Mouse (Mus musculus) hindbrain, embryonic 16.5 days (tissue): Measurements from ENCODE around the gene Ankmy2. TPM values are rescaled to one million over a fixed set of nuclear protein-coding genes. Genes with fewer than 3 reads are reported as not detected.

ENCODE experiments used
- ATAC-seq: fragments of 200-750 bp; cut with Nextera tagmentation; 2 replicates; pipeline ENCODE4 v1.8.0; 2017; ENCODE audit warnings: moderate TSS enrichment, moderate library complexity
- H3K27ac ChIP-seq: fragments of 300-500 bp; sonication (generic); 2 replicates; pipeline ENCODE4 v1.5.1; 2014; ENCODE audit warnings: low read depth, mild to moderate bottlenecking, control low read depth, low read length, moderate library complexity
- H3K27me3 ChIP-seq: fragments of 300-500 bp; sonication (generic); replicated peaks from 2 replicates; pipeline ENCODE4 v1.6.1; 2014; ENCODE audit warnings: low read length; ENCODE audit not compliant: control insufficient read depth, insufficient read depth
- H3K36me3 ChIP-seq: fragments of 300-500 bp; sonication (generic); 2 replicates; pipeline ENCODE4 v1.6.1; 2014; ENCODE audit warnings: mild to moderate bottlenecking, low read length, moderate library complexity, mixed read lengths; ENCODE audit not compliant: control insufficient read depth, insufficient read depth
- H3K4me1 ChIP-seq: fragments of 300-500 bp; sonication (generic); 2 replicates; pipeline ENCODE4 v1.6.1; 2014; ENCODE audit warnings: low read depth, low read length; ENCODE audit not compliant: control insufficient read depth, insufficient read depth
- H3K4me2 ChIP-seq: fragments of 300-500 bp; sonication (generic); 2 replicates; pipeline ENCODE4 v1.6.1; 2014; ENCODE audit warnings: mild to moderate bottlenecking, low read length, control low read depth, moderate library complexity
- H3K4me3 ChIP-seq: fragments of 300-500 bp; sonication (generic); 2 replicates; pipeline ENCODE4 v1.5.1; 2014; ENCODE audit warnings: mild to moderate bottlenecking, low read length, control low read depth, moderate library complexity
- H3K9ac ChIP-seq: fragments of 300-500 bp; sonication (generic); 2 replicates; pipeline ENCODE4 v1.6.1; 2014; ENCODE audit warnings: low read depth, mild to moderate bottlenecking, control low read depth, low read length, moderate library complexity
- H3K9me3 ChIP-seq: fragments of 300-500 bp; sonication (generic); 2 replicates; pipeline ENCODE4 v1.6.1; 2014; ENCODE audit warnings: mild to moderate bottlenecking, low read length, moderate library complexity; ENCODE audit not compliant: control insufficient read depth
- WGBS: fragments of 180-500 bp; shearing (Covaris S2); extraction: QIAGEN DNeasy Blood & Tissue Kit; methylation state at CpG from one replicate; pipeline ENCODE4 v1.1.7; 2014; 5-methylcytosine and 5-hydroxymethylcytosine counted together
- polyA plus RNA-seq: library from polyadenylated mRNA; unstranded; fragments of >200 nt; fragmentation: Nextera tagmentation; extraction: Ambion mirVana; gene quantifications from 2 replicates; pipeline ENCODE4 v1.2.1, GENCODE M21; 2015

Gene Ankmy2
- polyA plus RNA-seq, 1 experiment from 2014 or later, result 81.0 TPM

DNA sequence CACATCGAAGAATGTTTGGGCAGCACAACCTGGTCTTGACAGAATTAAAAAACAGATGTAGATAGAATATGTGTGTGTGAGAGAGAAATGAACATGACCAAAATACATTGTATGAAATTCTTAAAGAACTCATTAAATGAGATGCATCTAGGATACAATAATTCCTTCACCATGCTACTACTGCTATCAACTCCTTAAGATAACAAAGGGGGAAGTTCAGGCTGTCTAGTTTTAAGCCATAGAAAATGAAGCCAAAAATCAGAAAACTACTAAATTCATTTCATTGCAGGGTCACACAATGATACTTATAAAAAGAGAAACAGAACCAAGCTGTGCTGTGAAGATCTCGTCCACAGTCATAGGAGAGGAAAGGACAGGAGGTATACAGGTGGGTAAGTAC lies 24.7 kb upstream of the Ankmy2 start:
- no peak overlapping the region for H3K4me3 ChIP-seq
- 94% methylated on average over 2 of the region's 2 CpGs for WGBS
- ATAC-seq, result no peak
- no peaks in the 10 kb centered on the region for H3K4me1 ChIP-seq
- H3K36me3 ChIP-seq, result peaks cover 25% of the 10 kb centered on the region
- H3K4me2 ChIP-seq, result no peak overlapping the region
- no peaks in the 10 kb centered on the region for H3K27me3 ChIP-seq
- H3K9me3 ChIP-seq, result no peaks in the 10 kb centered on the region
- no peak overlapping the region for H3K9ac ChIP-seq
- H3K27ac ChIP-seq, result no peak overlapping the region

DNA sequence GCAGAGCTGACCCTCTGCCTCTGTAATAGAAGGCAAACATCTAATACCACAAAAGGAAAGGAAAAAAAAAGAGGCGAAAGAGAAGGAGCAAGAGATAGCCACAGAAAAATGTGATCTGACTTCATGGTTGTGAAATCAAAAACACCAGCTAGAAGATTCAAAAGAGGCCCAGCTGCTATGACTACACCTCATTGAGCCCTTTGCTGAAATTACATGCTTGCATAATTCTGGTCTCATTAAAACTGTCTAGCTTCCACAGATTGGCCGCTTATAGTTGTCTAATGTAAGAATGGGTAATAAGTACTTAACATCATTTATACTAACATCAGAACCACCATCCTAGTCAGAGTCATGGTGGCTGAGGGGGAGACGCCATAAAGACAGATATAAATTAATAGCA lies 24.2 kb upstream of the Ankmy2 start:
- H3K9me3 ChIP-seq, result no peaks in the 10 kb centered on the region
- no peak overlapping the region for H3K27ac ChIP-seq
- no peak overlapping the region for H3K4me3 ChIP-seq
- H3K9ac ChIP-seq, result no peak overlapping the region
- 76% methylated on average over 3 of the region's 3 CpGs for WGBS
- no peak overlapping the region for H3K4me2 ChIP-seq
- ATAC-seq, result no peak
- no peaks in the 10 kb centered on the region for H3K27me3 ChIP-seq
- H3K36me3 ChIP-seq, result peaks cover 25% of the 10 kb centered on the region
- no peaks in the 10 kb centered on the region for H3K4me1 ChIP-seq

DNA sequence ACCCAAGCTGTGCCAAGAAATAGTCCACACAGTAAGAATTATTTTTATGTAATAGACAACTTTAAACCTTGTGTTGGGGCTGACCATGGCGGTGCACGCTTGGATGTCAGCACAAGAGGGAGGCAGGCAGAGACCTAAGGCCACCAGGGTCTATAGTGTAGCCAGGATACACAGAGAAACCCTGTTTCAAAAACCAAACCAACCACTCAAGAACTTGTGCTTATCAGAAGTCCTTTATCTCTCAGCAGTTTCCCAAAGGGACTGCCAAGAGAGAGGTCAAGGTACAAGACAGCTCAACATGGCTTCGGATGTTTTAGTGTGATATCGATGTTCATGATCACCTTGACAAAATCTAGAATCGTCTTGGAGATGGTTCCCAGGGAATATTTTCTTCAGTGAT lies 23.4 kb upstream of the Ankmy2 start:
- WGBS, result 89% methylated on average over 5 of the region's 5 CpGs
- H3K27ac ChIP-seq, result no peak overlapping the region
- H3K9ac ChIP-seq, result no peak overlapping the region
- ATAC-seq, result no peak
- no peaks in the 10 kb centered on the region for H3K4me1 ChIP-seq
- H3K9me3 ChIP-seq, result no peaks in the 10 kb centered on the region
- H3K36me3 ChIP-seq, result peaks cover 24% of the 10 kb centered on the region
- H3K27me3 ChIP-seq, result no peaks in the 10 kb centered on the region
- H3K4me3 ChIP-seq, result no peak overlapping the region
- H3K4me2 ChIP-seq, result no peak overlapping the region

DNA sequence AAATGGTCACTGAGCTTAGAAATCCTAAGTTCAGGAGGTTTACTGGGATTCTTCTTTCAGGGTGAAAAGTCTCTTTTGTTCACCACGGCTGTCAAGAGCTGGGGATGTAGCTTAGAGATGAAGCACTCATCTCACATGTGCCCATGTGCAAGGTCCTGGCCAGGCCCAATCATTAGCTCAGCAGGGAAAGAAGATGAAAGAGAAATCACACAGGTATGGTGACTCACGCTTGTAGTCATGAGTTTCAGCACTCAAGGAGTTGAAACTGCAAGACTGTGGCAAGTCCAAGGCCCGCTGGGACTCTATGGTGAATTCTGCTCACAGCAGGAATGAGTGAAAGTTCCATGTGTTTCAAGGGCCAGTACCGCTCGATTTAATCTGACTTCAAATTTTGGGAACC lies 22.8 kb upstream of the Ankmy2 start:
- H3K36me3 ChIP-seq, result peaks cover 21% of the 10 kb centered on the region
- H3K27me3 ChIP-seq, result no peaks in the 10 kb centered on the region
- H3K4me1 ChIP-seq, result no peaks in the 10 kb centered on the region
- H3K9ac ChIP-seq, result no peak overlapping the region
- no peak overlapping the region for H3K27ac ChIP-seq
- no peak for ATAC-seq
- H3K9me3 ChIP-seq, result no peaks in the 10 kb centered on the region
- no peak overlapping the region for H3K4me2 ChIP-seq
- WGBS, result 91% methylated on average over 5 of the region's 5 CpGs
- no peak overlapping the region for H3K4me3 ChIP-seq

DNA sequence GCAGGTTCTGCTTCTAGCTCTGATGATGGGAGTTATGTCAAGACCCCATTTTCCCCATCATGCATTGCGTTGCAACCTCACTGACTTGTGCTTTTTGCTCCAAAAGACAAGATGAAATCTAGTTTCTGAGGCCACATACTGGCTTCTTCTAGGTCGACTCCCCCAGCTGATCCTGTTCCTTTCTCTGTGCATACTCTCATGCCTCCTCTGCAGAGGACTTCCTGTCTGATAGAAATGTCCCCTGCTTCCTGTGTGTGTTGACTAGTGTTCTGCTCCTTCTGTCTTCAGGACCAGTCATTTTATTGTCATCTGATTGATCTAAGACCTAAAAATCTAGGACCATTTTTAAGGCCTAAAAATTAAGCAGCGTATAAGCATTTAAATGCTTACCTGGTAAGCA lies 21.5 kb upstream of the Ankmy2 start:
- no peak overlapping the region for H3K27ac ChIP-seq
- 93% methylated on average over 3 of the region's 3 CpGs for WGBS
- no peak overlapping the region for H3K4me3 ChIP-seq
- H3K9ac ChIP-seq, result no peak overlapping the region
- H3K9me3 ChIP-seq, result no peaks in the 10 kb centered on the region
- ATAC-seq, result no peak
- peaks cover 15% of the 10 kb centered on the region for H3K36me3 ChIP-seq
- no peaks in the 10 kb centered on the region for H3K27me3 ChIP-seq
- H3K4me2 ChIP-seq, result no peak overlapping the region
- no peaks in the 10 kb centered on the region for H3K4me1 ChIP-seq

DNA sequence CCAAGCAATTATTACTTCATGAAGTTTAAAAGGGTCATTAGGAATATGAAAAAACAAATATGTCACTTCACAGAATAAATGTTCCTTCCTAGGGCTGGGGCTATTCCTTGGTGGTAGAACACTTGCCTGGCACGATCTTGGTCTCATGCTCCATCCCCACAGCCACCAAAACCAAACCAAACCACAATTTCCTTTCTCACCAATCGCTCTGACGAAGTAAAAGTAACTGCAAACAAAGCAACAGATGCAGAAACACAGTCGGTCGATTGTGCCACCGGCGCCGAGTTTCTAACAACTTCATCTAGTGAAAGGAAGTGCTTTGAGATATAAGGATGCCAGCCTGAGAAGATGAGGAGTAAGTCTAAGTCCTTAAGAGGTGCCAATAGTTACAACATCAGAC lies 20.6 kb upstream of the Ankmy2 start:
- H3K4me1 ChIP-seq, result no peaks in the 10 kb centered on the region
- H3K27ac ChIP-seq, result no peak overlapping the region
- no peak overlapping the region for H3K4me2 ChIP-seq
- H3K9ac ChIP-seq, result no peak overlapping the region
- H3K36me3 ChIP-seq, result peaks cover 15% of the 10 kb centered on the region
- no peaks in the 10 kb centered on the region for H3K27me3 ChIP-seq
- no peak overlapping the region for H3K4me3 ChIP-seq
- no peak for ATAC-seq
- 96% methylated on average over 8 of the region's 8 CpGs for WGBS
- H3K9me3 ChIP-seq, result no peaks in the 10 kb centered on the region

DNA sequence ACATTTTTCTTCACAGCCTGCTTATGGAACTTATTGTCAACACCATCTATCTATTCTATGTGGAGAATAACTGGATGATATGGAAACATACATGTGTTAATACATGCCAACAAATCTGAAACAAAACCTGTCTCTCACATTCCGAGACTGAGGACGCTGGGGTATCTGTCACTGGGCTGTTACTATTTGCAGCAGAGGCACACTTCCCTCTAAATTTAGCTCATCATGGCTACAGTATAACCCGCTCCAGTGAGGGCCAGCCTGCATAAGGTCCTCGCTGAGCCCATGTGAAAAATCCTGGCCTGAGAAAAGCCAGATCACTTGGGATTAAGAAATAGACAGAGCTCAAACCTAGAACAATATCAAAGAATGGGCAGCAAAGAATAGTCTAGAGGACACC lies 19.7 kb upstream of the Ankmy2 start:
- no peaks in the 10 kb centered on the region for H3K4me1 ChIP-seq
- peaks cover 9% of the 10 kb centered on the region for H3K36me3 ChIP-seq
- no peak overlapping the region for H3K27ac ChIP-seq
- 94% methylated on average over 4 of the region's 4 CpGs for WGBS
- no peaks in the 10 kb centered on the region for H3K9me3 ChIP-seq
- ATAC-seq, result no peak
- H3K4me2 ChIP-seq, result no peak overlapping the region
- H3K4me3 ChIP-seq, result no peak overlapping the region
- no peak overlapping the region for H3K9ac ChIP-seq
- H3K27me3 ChIP-seq, result no peaks in the 10 kb centered on the region

DNA sequence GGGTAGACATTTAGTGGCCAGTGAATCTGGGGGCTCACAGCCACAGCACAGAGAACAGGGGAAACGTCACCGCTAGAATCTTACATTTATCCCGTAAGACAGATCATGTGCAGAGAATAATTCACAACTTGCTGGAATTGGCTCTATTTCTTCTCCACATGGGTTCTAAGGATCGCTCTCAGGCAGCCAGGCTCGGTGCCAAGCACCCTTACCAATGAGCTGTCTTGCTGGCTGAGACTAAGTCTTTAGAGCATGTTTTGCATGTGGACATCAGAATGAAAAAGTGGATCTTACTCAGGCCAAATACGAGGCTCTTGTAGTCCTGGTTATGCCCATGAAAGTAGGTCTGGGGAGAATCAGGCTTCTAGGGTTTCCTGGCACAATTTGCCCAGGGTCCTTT lies 16.5 kb upstream of the Ankmy2 start:
- WGBS, result 79% methylated on average over 6 of the region's 6 CpGs
- no peaks in the 10 kb centered on the region for H3K36me3 ChIP-seq
- H3K27me3 ChIP-seq, result no peaks in the 10 kb centered on the region
- H3K4me3 ChIP-seq, result no peak overlapping the region
- no peaks in the 10 kb centered on the region for H3K9me3 ChIP-seq
- no peak overlapping the region for H3K9ac ChIP-seq
- no peak overlapping the region for H3K4me2 ChIP-seq
- peak; percentile 32; the same call in 1 of the 2 replicates for ATAC-seq
- H3K27ac ChIP-seq, result no peak overlapping the region
- H3K4me1 ChIP-seq, result no peaks in the 10 kb centered on the region

DNA sequence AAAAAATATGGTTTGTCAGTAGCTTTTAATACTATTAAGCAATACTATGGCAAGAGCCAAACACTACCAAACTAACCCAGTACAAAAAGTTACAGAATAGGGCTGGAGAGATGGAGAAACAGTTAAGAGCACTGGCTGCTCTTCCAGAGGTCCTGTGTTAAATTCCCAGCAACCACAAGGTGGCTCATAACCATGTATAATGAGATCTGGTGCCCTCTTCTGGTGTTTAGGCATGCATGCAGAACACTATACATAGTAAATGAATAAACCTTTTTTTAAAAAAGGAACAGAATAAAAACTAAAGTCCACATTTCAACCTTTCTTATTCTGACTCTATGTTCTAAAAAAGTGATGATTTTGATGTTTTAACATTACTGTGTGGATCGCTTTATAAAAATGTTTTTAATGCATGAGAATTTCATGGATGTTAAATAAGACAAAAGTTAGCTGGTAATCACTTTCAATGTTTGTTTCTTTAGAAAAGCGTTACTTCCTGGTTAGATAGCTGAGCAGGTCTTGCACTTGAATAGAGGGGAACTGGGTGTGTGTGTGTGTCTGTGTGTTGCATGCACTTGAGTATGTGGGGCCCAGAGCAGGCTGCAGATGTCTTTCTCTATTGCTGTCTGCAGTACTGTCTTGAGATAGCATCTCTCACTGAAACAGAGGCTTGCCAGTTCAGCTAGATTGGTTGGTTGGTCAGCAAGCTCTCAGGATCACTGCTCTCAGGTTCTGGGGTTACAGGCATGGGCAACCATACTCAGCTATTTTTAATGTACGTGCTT lies 10.5 kb upstream of the Ankmy2 start:
- H3K4me1 ChIP-seq, result no peaks in the 10 kb centered on the region
- no peak for ATAC-seq
- no peak overlapping the region for H3K27ac ChIP-seq
- H3K27me3 ChIP-seq, result no peaks in the 10 kb centered on the region
- H3K4me2 ChIP-seq, result no peak overlapping the region
- H3K9ac ChIP-seq, result no peak overlapping the region
- WGBS, result 94% methylated on average over 3 of the region's 3 CpGs
- H3K9me3 ChIP-seq, result no peaks in the 10 kb centered on the region
- no peaks in the 10 kb centered on the region for H3K36me3 ChIP-seq
- no peak overlapping the region for H3K4me3 ChIP-seq
